Mouse (Mus musculus): ENCODE results near the gene Plekha5. TPM values are rescaled to one million over a fixed set of nuclear protein-coding genes. Genes with fewer than 3 reads are reported as not detected.
A peak's percentile ranks its signal among the peaks of the same experiment; 100 is the strongest.
"Not testable (repeated sequence)": the region's sequence is repeated elsewhere in the genome, so short reads cannot be mapped to it uniquely, and the experiment has no call there.

Plekha5 gene
- total and polyA plus RNA-seq, 2 experiments from 2014 or later = 24.2 to 28.8 TPM

DNA sequence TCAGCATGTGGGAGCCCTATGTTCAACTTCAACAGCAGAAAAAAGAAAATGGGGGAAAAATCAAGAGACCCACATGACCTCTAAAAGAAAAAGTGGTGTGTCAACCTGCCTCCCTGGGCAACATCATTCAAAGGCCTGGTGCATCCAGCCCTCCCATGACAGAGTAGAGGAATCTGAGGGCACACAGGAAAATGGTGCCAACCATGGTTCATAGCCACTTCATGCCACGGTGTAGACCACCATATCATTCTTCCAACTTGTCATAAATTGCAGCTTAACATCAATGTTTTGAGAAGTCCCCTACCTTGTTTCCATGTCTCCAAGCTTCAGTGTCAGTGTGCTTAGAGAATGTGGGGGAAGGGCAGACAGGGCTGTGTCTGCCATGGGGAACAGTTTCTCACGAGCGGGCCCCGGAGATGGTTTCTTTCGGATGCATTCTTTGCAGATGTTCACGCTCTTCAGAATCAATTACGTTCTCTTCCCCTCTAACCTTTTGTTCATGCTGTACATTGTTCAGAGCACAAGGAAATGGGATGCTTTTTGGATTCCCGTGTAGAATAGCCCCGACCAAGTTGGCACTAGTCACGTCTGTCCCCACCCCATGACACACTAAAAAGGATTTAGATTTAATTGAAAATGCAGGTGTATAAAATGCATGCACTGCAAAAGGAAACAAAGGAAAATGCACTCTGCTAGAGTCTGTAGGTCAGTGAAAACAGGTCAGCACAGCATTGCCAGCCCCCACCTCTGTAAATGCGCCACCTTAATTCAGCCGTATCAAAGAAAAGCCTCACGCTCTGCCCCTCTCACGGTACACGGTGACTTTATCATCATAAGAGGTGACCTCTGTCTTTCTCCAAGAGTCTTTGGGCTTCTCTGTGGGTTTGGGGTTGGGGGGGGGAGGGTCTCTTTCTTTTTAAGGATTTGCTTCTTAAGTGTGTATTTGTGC, 173.8 kb downstream of the Plekha5 start:
- no peak overlapping the region for H3K4me2 ChIP-seq (ENCODE audit: low read depth, low read length, poor library complexity, severe bottlenecking)
- H3K9ac ChIP-seq (replicated peaks; ENCODE audit: low read length, poor library complexity, severe bottlenecking) = no peak overlapping the region
- DNase-seq (ENCODE audit: low spot score) (no peak), ATAC-seq (ENCODE audit: low FRiP score) (0 out of 2 replicates have a peak, but pooled peaks have one; percentile 21)
- 29% methylated on average over 15 of the region's 15 CpGs for WGBS
- H3K4me1 ChIP-seq (ENCODE audit: insufficient read depth, low read length) = no peaks in the 10 kb centered on the region
- no peak overlapping the region for H3K4me3 ChIP-seq (ENCODE audit: low read depth, low read length)
- no peak overlapping the region for H3K27ac ChIP-seq (ENCODE audit: low read depth, low read length)
- no peaks in the 10 kb centered on the region for H3K27me3 ChIP-seq (ENCODE audit: insufficient read depth, low read length)
- peaks cover 25% of the 10 kb centered on the region for H3K36me3 ChIP-seq (ENCODE audit: insufficient read depth, low read length)
- no peaks in the 10 kb centered on the region for H3K9me3 ChIP-seq (ENCODE audit: low read length)
- TF ChIP-seq CTCF (IDR thresholded peaks at IDR 0.05) = no peak

DNA sequence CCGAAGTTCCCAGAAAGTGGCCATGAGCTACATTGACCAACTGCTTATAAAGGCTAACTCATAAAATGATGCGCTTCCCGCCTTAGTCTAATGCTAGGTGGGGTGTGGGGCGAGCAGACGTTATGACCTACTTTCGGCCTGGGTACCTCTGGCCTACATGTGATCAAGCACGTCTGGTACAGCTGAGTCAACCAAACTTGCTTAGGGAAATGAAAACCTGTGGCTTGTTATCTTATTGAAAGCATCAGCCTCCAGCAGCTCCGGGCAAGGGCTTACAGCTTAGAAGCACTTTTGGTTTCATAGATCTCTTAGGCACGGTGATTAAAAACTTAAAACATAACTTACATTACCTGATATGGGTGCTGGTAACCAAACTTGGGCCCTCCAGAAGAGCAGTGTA, 174.7 kb downstream of the Plekha5 start:
- no peak for TF ChIP-seq CTCF (IDR thresholded peaks at IDR 0.05)
- Histone ChIP-seq H3K4me1 (ENCODE audit: insufficient read depth, low read length) (no peaks in the 10 kb centered on the region), H3K27me3 (ENCODE audit: insufficient read depth, low read length) (no peaks in the 10 kb centered on the region), H3K4me2 (ENCODE audit: low read depth, low read length, poor library complexity, severe bottlenecking) (no peak overlapping the region), H3K9me3 (ENCODE audit: low read length) (no peaks in the 10 kb centered on the region), H3K4me3 (ENCODE audit: low read depth, low read length) (no peak overlapping the region), H3K36me3 (ENCODE audit: insufficient read depth, low read length) (peaks cover 20% of the 10 kb centered on the region), H3K27ac (ENCODE audit: low read depth, low read length) (no peak overlapping the region), H3K9ac (replicated peaks; ENCODE audit: low read length, poor library complexity, severe bottlenecking) (no peak overlapping the region)
- DNase-seq (ENCODE audit: low spot score) (no peak), ATAC-seq (ENCODE audit: low FRiP score) (no peak)
- 67% methylated on average over 9 of the region's 9 CpGs for WGBS

DNA sequence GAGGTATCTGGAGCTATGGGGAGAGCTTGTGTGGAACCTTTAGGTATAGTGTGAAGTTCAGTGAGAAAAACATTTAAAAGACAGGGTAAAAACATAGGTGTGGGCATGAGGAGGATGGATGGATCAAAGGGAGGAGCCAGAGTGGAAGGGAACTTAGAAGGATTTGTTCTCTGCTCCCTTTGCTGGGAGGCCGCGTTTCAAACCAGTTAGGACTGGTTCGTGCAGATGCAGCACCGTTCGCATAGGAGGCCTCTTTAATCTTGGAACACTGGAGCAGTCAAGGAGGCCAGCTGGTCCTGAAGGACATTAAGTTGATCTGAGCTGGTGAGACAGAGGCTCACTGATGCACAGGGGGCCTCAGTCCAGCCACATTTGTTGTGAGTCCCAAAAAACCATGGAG, 175.5 kb downstream of the Plekha5 start:
- Histone ChIP-seq H3K9me3 (ENCODE audit: low read length) (no peaks in the 10 kb centered on the region), H3K4me1 (ENCODE audit: insufficient read depth, low read length) (no peaks in the 10 kb centered on the region), H3K36me3 (ENCODE audit: insufficient read depth, low read length) (peaks cover 13% of the 10 kb centered on the region), H3K4me3 (ENCODE audit: low read depth, low read length) (no peak overlapping the region), H3K27me3 (ENCODE audit: insufficient read depth, low read length) (no peaks in the 10 kb centered on the region), H3K9ac (replicated peaks; ENCODE audit: low read length, poor library complexity, severe bottlenecking) (no peak overlapping the region), H3K4me2 (ENCODE audit: low read depth, low read length, poor library complexity, severe bottlenecking) (no peak overlapping the region), H3K27ac (ENCODE audit: low read depth, low read length) (no peak overlapping the region)
- WGBS = 59% methylated on average over 5 of the region's 5 CpGs
- ATAC-seq (ENCODE audit: low FRiP score) (no peak), DNase-seq (ENCODE audit: low spot score) (no peak)
- TF ChIP-seq CTCF (IDR thresholded peaks at IDR 0.05) = no peak

DNA sequence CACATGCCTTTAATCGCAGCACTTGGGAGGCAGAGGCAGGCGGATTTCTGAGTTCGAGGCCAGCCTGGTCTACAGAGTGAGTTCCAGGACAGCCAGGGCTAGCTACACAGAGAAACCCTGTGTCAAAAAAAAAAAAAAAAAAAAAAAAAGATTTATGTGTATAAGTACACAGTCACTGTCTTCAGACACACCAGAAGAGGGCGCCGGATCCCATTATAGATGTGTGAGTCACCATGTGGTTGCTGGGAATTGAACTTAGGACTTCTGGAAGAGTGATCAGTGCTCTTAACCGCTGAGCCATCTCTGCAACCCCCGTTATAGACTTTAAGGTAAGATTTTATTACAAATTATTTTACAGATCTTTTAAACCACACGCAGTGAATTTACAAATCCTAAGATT, 176.8 kb downstream of the Plekha5 start:
- not testable (repeated sequence) for ATAC-seq (ENCODE audit: low FRiP score); DNase-seq (ENCODE audit: low spot score)
- WGBS = 95% methylated on average over 8 of the region's 8 CpGs

DNA sequence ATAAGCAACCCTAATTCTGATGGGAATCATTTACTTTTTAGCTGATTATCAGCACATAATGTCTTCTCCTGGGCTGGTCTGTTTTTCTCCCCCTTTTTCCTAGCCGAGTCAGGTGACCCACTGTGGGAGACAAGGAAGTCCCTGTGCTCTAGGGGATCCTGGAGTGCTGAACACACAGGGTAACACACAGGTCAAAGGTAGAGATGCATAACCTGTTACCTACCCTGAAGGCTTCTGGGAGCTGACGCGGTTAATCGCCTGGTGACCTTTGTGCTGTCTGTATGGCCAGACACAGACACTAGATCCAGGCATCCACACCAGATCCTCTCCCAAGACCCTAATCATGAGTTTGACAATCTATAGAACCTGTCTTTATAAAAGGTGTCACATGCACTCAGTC, 177.3 kb downstream of the Plekha5 start:
- ATAC-seq (ENCODE audit: low FRiP score) (no peak), DNase-seq (ENCODE audit: low spot score) (no peak)
- Histone ChIP-seq H3K27ac (ENCODE audit: low read depth, low read length) (no peak overlapping the region), H3K9ac (replicated peaks; ENCODE audit: low read length, poor library complexity, severe bottlenecking) (no peak overlapping the region), H3K4me1 (ENCODE audit: insufficient read depth, low read length) (no peaks in the 10 kb centered on the region), H3K4me2 (ENCODE audit: low read depth, low read length, poor library complexity, severe bottlenecking) (no peak overlapping the region), H3K27me3 (ENCODE audit: insufficient read depth, low read length) (no peaks in the 10 kb centered on the region), H3K4me3 (ENCODE audit: low read depth, low read length) (no peak overlapping the region), H3K9me3 (ENCODE audit: low read length) (no peaks in the 10 kb centered on the region), H3K36me3 (ENCODE audit: insufficient read depth, low read length) (peaks cover 3% of the 10 kb centered on the region; the same call in 1 of the 2 replicates)
- TF ChIP-seq CTCF (IDR thresholded peaks at IDR 0.05) = no peak
- 96% methylated on average over 4 of the region's 4 CpGs for WGBS

More for the DNA sequence above, 176.8 kb downstream of the Plekha5 start:
- not testable (repeated sequence) for H3K9ac ChIP-seq (replicated peaks; ENCODE audit: low read length, poor library complexity, severe bottlenecking); H3K9me3 ChIP-seq (ENCODE audit: low read length); H3K27ac ChIP-seq (ENCODE audit: low read depth, low read length); H3K36me3 ChIP-seq (ENCODE audit: insufficient read depth, low read length); H3K4me1 ChIP-seq (ENCODE audit: insufficient read depth, low read length); H3K4me3 ChIP-seq (ENCODE audit: low read depth, low read length); H3K27me3 ChIP-seq (ENCODE audit: insufficient read depth, low read length); H3K4me2 ChIP-seq (ENCODE audit: low read depth, low read length, poor library complexity, severe bottlenecking)
- peak; percentile 23; the same call in 1 of the 2 replicates for TF ChIP-seq CTCF (IDR thresholded peaks at IDR 0.05)
